Mouse (Mus musculus): ENCODE data around the gene Olfr510.
"Not testable (repeated sequence)": the region's sequence is repeated elsewhere in the genome, so short reads cannot be mapped to it uniquely, and the experiment has no call there.

Olfr510 gene

GRCm38 (mm10) chr7:108666118-108666517 lies at the start of gene Olfr510:
Gene Olfr510, plus strand, starts transcription at chr7:108666418.
- DNase-seq (ENCODE audit: low spot score) = no peak

GRCm38 (mm10) chr7:108616781-108617180 lies 49.4 kb upstream of the Olfr510 start:
- DNase-seq (ENCODE audit: low spot score) = not testable (repeated sequence)

- DNase-seq (ENCODE audit: low spot score) = no peak
These were observed 44.7 kb upstream of the Olfr510 start, which contains the start of gene Olfr507 for GRCm38 (mm10) chr7:108621514-108621913. Gene Olfr507, plus strand, starts transcription at chr7:108621814.

GRCm38 (mm10) chr7:108629694-108630093 lies 36.5 kb upstream of the Olfr510 start, which contains the start of gene Olfr508:
Gene Olfr508, plus strand, starts transcription at chr7:108629994.
- DNase-seq (ENCODE audit: low spot score) = no peak

GRCm38 (mm10) chr7:108651806-108652205 lies 14.4 kb upstream of the Olfr510 start, which contains the start of gene Olfr509:
Gene Olfr509, minus strand, starts transcription at chr7:108651906.
- no peak for DNase-seq (ENCODE audit: low spot score)

- no peak for DNase-seq (ENCODE audit: low spot score)
These were observed 3.8 kb upstream of the Olfr510 start for GRCm38 (mm10) chr7:108662419-108662818.

- no peak for DNase-seq (ENCODE audit: low spot score)
These were observed 4.8 kb downstream of the Olfr510 start for GRCm38 (mm10) chr7:108671058-108671457.

GRCm38 (mm10) chr7:108678886-108679285 lies 12.7 kb downstream of the Olfr510 start:
- no peak for DNase-seq (ENCODE audit: low spot score)

- DNase-seq (ENCODE audit: low spot score) = no peak
These were observed 46.8 kb downstream of the Olfr510 start, which contains the start of gene Olfr512 for GRCm38 (mm10) chr7:108713020-108713419. Gene Olfr512, plus strand, starts transcription at chr7:108713320.
